Mouse (Mus musculus): ENCODE results near the gene Col25a1.

Col25a1 gene

DNA sequence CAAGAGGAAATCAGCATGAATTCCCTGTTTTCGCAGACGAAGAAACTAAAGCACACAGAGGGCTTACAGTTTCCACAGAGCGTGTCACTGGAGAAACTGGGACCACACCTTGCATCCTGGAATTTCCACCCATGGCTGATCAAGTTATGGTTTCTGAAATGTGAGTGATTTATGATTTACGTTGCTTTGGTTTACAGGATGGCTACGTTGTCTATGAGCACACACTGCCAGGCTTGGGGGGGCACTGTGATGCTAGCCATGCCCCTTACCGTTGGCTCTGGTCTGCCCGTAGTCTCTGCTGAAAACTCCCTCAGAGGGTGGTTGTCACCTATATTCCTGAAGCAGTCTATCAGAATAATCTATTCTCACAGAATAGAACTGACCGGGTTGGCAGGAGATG, at the start of gene Col25a1:
Gene Col25a1, plus strand, starts transcription at position 301 of the 400 bp plus-strand sequence.
- no peak for DNase-seq

DNA sequence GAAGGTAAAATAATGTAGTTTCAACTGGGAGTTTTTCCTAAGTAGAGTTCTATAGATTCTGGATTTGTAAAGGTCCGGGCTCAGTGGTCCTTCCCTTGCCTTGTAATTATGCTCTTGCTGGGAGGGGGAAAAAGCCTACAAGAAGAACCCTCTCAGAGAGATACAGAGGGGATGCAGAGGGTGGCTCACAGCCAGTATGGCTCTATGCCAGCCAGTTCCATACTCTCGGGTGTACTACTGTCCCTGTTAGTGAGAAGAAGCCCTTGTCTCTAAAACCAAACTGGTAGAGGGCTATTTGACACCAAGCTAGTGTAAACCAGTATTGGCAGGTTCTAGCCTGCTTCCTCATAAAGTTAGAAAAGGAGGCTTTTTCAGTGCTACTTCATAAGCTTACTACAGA, 48.0 kb upstream of the Col25a1 start:
- DNase-seq, result no peak

DNA sequence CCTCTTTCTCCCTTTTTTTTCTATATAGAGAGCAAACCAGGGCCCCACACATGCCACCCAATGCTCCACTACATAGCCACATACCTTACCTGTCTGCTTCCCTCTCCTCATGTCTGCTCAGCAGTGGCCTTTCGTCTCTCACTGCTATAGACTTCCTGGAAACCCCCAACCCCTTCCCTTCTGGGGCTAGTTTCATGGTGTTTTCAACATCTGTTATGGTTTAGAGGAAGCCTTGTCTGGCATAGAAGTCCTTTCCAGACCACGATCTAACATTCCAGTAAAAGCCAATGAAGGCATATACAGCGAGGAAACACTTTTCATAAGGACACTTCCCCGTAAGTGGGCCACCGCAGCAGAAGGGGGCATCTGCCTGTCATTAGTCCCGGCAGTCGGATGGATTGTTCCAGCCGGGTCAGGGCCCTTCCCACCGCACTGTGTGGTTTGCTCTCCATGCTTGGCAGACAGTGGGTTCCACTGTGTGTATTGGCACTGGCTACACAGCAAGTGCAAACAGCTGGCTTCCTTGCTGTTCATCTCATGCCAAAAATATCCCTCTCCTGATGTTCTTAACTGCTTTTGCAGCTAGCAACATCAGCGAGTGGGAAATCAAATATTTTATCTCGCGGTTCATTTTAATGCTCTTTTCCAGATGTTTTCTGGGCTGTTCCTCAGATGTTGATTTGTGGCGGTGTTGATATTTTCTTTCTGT, 44.8 kb upstream of the Col25a1 start:
- no peak for DNase-seq

DNA sequence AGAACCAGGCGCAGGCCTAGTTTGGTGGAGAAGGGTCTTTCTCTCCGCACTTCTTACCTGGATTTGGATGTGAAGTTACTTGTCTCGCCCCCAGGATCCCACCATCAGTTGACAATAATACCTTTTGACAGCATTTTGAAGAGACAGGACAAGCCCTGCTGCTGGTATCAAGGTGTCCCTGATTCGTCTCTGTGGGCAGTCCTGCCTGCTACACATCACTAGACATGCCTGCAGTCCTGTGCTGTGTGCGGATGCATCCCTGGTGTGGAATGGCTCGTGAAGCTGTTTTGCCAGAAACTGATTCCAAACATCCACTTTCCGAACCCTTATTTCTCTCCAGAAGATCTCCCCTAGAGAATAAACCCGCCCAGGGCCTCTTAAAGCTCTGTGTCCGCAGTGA, 43.8 kb upstream of the Col25a1 start:
- DNase-seq, result no peak

DNA sequence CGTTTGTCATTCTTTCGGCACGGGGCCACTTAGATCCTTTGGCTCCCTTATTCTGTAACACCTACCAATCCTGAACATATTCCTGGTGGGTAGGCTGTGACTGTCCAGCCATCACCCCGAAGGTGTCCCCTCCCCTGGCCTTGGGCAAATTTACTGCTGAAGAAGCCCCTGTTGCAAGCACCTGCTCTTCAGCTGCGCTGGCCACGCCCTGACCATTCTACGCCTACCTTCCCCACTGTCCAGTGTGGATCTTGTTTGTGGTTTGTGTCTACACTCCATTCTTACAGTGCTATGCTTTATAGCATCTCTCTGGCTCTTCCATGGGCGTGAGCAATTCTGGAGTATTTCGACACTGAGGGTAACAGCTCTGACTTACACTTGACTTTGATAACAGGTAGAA, 42.6 kb upstream of the Col25a1 start:
- DNase-seq, result no peak

DNA sequence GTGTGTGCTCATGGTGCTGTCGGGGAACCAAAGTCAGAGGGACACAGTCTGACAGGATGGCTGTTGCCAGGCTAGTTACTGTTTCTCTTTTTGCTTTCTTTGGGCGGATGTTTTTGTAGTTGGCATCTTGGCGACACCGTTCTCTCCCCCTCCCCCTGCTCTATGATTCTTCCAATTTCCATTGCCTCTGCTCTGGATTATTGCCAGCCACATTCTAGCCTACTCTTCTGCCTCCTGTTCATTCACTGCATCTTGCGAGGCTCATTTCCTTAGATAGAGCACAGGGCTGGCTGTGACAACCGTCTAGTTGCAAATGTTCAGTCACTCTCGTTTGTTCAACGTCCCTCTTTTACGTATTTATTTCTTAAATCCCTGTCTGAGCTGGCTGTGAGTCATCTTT, 40.8 kb upstream of the Col25a1 start:
- DNase-seq, result no peak

DNA sequence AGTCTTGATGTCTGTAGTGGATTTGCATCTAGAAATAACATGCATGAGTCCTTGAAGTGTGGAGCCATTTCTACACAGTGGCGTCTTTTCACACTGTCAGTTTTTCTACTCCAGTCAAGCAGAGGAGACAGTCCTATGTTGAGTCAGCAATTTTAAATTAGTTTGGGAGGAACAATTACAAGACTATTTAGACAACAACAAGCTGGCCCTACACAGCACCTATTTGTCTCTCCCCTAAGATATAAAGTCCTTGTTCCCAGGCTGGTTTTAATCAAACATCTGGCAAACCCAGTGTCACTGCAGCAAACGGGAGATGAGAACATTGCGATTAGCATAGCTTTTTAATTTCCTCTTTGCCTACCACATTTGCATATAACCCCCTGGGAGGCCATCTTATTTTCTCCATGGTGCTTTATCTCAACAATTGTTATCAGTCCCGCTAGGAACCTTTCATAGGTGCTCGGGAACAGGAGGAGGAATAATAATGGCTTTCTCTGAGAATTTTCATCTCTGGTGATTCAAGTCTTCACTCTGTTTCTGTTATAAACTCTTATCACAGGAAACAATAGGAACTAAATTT, 37.1 kb upstream of the Col25a1 start:
- DNase-seq, result no peak

DNA sequence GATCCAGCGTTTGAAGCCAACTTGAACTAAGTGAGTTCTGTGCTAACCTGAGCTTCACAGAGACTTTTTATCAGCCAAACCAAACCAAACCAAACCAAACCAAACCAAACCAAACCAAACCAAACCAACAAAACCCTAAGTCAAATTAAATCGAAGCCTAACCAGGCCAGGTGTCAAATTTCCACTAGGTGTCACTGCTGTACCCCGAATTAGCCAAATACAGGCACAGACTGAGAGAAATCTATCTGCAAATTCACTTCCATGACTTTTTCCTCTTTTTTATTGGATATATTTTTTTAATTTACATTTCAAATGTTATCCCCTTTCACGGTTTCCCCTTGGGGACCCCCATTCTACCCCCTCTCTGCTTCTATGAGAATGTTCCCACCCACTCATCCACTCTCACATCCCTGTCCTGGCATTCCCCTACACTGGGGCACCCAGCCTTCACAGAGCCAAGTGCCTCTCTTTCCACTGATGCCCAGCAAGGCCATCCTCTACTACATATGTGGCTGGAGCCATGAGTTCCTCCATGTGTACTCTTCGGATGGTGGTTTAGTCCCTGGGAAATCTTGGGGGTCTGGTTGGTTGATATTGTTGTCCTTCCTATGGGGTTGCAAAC, 36.0 kb upstream of the Col25a1 start:
- DNase-seq, result peak; percentile 35

DNA sequence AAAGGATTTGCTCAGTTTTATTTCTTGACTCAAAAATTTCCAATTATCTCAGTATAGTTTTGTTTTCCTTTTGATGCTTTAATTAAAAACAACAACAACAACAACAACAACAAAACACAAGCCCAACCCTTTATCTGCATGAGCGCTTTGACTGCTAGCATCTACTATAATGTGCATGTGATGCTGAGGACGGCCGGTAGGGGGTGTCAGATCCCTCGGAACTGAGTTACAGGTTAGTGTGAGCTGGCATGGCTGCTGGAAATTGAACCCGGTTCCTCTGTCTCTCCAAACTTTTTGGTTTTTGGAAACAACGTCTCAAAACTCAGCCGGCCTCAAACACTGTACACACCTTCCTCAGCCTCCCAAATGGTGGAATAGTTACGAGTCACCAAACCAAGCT, 27.8 kb upstream of the Col25a1 start:
- DNase-seq, result peak; percentile 74

DNA sequence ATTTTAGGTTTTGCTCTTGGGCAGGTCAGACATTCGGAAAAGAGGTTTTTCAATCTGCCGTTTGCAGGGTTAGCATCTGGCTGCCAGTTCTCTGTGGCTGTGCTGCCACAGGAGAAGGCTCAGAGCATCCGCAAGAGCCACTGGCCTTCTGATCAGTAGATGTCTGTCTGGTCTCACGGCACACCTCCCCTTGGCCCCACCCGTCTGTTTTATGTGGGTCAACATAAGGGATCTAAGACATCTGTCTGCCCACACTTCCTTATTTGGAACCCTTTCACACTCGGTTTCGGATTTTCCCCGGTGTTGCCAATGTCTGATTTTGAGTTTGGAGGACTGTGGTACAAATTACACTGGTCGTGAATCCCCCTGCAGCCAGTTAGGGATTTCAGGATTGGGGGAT, 26.8 kb upstream of the Col25a1 start:
- DNase-seq, result no peak

DNA sequence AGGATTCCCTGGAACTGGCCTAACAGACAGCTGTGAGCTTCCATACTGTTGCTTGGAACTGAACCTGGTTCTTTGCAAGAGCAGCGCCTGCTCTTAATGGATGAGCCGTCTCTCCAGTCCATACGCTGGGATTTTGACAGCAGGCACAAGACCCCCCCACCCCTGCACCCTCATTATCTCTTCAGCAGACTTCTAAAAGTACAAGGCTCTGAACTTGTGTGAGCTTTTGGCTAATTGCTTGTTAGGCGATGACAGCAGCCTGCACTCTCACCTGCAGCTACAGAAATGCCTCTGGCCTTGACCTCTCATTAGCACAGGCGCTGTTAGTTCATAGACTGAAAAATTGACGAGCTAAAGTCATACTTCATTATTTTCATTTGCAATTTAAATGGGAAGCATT, 14.4 kb upstream of the Col25a1 start:
- DNase-seq, result no peak

DNA sequence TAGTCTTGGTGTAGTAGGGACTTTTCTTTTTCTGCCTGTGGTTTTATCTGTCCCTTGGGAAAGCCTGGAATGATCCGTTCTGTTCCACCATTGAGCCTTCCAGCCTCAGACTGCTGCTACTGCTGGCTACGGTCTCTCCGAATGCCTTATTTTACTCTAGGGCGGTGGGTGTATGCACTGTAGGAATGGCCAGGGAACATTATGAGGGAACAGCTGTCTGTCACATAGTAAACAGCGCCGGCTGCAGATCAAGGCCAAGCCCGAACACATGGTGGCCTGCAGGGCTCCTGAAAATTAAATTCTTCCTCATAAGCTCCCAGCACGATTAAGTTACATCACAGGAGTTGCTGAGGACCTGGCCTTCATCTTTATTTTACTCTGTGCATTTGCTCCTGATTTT, 3.5 kb upstream of the Col25a1 start:
- no peak for DNase-seq

DNA sequence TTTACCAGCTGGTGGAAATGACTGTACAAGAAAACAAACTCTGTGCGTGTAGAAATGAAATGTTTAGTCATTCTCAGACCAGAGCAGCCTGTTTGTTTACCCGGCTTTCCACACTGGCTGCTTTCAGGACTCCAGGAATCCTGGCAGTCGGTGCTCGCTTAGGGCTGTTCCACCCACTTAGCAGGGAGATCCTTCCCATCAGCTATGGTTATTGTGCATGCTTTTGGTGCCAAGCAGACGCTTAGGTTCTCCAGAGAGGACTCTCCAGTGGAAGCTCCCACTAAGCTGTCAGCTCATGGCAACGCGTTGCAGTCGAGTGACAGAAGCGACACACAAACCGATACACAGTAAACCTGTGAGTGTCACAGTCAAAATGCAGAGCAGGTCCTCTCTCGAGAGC, 2.7 kb upstream of the Col25a1 start:
- no peak for DNase-seq

DNA sequence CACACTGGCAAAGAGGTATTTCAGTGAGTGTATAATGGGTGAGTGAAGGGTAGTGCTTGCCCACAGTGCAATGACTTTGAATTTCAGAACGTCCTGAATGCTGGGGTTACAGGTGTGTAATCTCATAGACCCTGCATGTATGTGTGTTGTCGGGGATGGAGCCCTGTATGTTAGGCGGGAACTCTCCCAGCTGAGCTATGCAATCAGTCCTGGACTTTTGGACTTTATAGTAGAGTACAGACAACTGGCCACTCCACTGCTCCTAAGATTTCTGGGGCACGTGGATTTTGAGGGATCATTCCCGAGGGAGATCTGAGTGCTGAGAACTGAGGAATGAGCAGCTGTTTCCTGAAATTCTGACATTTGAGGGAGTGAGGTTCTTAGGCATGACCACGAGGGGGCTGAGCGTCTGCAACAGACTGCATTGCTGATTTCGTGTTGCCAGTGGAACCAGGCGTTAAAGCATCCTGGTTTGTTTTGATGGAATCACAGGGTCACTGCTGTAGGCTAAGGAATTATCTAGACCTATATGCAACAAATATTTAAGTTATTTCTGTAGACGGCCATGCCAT, 1.6 kb upstream of the Col25a1 start:
- no peak for DNase-seq

DNA sequence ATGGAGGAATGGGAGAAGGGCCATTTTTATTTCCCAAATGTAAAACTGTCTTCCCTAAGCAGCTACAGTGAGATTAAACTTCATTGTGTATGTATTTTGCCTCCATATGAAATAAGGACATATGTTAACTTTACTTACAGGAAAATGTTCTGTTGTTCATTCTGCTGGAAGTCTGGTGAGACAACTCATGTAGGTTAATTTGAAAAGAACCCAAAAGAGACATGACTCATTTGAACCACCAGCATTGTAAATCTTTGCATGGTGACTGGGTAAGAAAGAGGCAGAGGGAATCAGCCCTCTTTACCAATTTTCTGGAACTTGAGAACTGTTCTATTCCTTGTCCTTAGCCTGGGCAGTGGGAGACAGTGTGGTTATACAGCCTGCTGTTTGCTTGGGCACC, 5.9 kb downstream of the Col25a1 start:
- DNase-seq, result no peak

DNA sequence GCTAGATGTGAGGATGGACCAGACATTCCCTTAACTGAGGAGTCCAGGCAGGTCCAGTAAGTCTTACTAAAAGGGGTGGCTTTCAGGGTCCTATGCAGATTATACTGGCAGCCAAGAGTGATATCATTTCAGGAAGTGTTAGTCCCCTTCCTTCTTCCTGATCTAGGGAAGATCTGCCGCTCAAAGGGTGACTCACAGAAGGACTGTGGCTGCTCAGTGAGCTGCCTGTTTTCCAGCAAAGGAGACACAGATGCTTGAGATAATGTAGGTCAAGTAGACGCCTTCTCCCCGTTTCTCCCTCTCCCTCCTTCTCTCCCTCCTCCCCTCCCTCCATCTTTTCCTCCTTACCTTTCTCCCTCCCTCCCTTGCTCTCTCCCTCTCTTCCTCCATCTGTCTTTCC, 6.3 kb downstream of the Col25a1 start:
- no peak for DNase-seq

DNA sequence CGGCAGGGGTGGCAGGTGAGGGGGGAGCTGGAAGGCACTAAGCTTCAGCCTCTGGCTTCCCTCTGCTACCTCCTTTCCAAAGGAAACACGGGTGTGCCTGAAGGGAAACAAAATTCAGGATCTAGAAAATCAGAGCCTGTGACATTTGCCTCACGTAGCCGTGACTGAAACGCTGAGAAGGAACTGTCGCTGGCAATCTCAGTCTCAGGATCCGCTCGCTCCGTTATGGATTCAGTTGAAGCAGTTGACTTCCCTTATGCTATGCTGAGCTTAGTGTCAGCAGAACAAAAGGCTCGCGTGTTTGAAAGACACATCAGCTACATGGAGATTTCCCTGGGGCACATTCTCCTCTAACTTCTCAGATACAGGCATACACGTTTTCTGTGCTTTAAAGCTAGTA, 14.6 kb downstream of the Col25a1 start:
- no peak for DNase-seq

DNA sequence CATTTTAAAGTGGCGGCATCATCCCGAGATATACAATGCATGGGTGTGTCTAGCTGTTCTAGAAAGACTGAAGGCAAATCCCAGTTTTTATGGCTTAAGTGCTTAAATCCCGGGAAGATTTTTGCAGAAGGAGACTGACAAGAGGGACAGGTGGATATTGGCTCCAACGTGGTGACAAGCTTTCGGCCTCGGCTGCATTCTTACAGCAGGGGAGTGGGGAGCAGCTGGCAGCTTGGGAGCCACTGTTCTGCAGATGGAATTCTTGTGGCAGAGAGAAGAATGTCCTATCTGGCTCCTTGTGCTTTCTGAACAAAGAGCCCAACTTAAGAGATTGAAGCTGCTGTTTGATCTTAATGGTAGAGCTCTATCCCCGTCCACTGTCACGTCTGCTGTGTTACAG, 16.5 kb downstream of the Col25a1 start:
- DNase-seq, result no peak

DNA sequence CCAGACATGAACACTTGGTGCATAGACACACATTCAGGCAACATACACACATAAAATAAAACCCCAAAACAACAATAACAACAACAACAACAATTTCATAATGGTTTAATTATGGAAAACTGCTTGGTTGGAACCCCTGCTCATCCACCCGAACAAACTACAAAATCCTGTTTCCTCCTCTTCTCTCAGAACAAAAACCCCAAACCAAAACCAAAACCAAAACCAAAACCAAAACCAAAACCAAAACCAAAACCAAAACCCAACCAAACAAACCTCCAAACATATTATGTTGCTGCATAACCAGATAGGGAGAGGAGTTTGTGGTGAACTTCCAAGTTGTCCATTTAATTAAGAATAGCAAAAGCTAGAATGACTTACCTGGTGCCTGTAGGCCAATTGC, 17.9 kb downstream of the Col25a1 start:
- DNase-seq, result no peak

DNA sequence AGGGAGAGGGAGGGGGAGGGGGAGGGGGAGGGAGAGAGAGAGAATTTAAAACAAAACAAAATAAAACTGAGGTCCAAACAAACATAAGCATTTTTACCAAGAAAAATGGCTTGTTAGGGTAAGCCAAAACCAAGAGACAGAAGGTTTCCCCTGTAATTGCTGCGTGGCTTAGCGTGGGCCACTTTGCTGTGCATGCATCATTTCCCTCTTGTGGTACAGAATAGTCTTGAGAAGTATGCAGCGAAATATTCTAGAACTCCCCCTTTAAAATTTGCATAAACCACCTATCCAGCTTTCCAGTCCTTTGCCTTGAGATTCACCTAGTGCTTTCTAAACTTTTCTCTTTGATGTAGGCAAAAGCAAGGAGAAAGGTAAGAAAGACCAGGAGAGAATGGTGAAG, 21.8 kb downstream of the Col25a1 start:
- DNase-seq, result no peak

DNA sequence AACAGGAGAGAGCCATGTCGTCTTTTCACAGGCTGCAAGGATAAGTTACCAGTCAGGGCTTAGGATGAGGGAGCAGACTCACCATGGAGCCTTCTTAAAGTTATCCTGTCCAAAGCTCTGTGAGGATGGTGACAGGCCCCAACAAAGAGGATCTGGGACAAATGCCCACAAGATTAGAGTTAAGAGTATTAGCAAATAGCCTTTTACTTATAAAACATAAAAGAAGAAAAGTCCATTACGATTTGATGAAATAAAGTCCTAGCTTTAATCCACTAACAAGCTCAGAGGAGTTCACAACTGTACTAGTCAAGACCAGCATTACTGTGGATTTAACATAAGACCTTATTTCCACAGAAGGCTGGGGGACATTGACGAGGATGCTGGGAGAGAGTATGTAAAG, 26.2 kb downstream of the Col25a1 start:
- no peak for DNase-seq

DNA sequence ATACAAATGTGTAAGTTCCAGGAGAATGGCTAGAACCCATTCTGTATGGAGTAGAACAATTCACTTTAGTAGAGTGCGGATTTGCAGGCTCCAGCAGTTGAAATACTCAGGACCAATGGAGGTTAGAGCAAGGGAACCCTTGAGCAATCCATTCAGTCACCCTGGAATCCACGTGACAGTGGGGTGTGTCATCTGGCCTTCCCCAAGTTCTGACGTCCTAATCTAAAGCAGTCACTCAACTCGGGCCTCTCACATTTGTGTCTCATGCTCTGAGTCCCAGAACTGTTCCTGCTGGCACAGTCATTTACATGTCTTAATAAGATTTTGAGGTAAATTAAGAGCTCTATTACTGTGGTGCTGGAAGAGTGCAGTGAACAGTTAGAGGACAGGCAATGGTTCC, 28.6 kb downstream of the Col25a1 start:
- DNase-seq, result no peak

DNA sequence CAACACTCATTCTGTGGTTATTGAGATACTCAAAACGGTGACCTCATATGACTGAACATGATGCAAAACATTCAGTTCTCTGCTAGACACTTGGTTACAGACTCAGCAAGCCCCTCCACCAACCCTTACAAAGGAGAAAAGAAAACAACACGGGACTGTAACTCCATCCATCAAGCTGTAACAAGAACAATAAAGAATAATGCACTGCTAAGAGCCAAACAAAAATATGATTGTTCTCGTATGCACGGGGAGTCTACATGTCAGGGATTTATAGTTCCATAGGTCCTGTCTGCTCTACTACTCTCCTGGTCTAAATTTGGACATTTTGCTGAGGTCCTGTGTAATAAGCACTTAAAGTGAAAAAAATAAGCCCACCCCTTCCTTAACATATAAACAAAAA, 29.6 kb downstream of the Col25a1 start:
- no peak for DNase-seq

DNA sequence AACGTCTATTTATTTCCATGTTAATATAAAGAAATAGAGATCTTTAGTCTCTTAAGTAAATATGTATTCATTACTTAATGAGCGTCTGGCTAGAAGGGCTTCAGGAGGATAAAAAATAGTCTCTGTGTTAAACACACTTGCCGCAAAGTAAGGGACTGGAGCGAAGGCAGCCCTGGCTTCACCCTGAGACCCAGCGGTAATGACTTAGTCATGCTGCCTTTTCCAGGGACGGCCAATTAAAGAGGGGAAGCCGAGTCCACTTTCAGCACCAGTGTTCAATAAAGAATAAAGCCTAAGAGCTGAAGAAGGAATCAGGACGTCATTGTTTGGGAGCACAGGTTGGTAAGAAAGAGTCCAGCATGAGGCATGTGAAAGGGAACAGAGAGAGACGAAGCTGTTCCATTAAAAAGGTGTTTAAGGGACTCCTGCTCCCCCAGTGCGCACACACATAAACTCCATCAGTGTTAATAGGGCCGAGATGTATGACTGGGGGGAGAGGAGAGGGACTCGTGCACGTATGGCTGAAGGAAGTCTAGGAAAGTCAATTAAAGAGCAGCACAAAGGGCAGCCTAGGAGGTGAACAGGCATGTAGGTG, 30.1 kb downstream of the Col25a1 start:
- no peak for DNase-seq
